Mouse (Mus musculus): ENCODE measurements around the gene Trmt1. TPM values are rescaled to one million over a fixed set of nuclear protein-coding genes. Genes with fewer than 3 reads are reported as not detected.

Trmt1 gene
- polyA plus RNA-seq, 2 experiments, result 71.7 to 158 TPM

- peaks cover 21% of the 10 kb centered on the region for H3K4me1 ChIP-seq (ENCODE audit: control insufficient read depth, insufficient read depth, low read length)
- H3K27me3 ChIP-seq (ENCODE audit: control insufficient read depth, insufficient read depth, low read length), result no peaks in the 10 kb centered on the region
- ATAC-seq (ENCODE audit: low FRiP score, low read depth) (no peak), DNase-seq (ENCODE audit: low spot score) (no peak)
- H3K4me3 ChIP-seq (replicated peaks; ENCODE audit: low read length), result peak overlapping the region; percentile 53
- H3K4me2 ChIP-seq (replicated peaks; ENCODE audit: low read depth, low read length, severe bottlenecking), result peak overlapping the region; percentile 86
- no peaks in the 10 kb centered on the region for H3K36me3 ChIP-seq (ENCODE audit: control insufficient read depth, insufficient read depth, low read length)
- H3K9me3 ChIP-seq (ENCODE audit: control insufficient read depth, low read length), result no peaks in the 10 kb centered on the region
- WGBS, result 23% methylated on average over 9 of the region's 9 CpGs
- H3K9ac ChIP-seq (ENCODE audit: low read depth, low read length, severe bottlenecking), result peak overlapping the region; percentile 54; the same call in 1 of the 2 replicates
- TF ChIP-seq POLR2A (IDR thresholded peaks at IDR 0.05; ENCODE audit: borderline replicate concordance, extremely low read depth, insufficient read depth, insufficient read length), result no peak
- H3K27ac ChIP-seq (replicated peaks; ENCODE audit: low read depth, low read length), result no peak overlapping the region
These were observed 46.0 kb upstream of the Trmt1 start for GRCm38 (mm10) chr8:84640010-84640588.

- DNase-seq (ENCODE audit: low spot score) (no peak), ATAC-seq (ENCODE audit: low FRiP score, low read depth) (no peak)
- WGBS, result 68% methylated on average over 6 of the region's 7 CpGs
- Histone ChIP-seq H3K9me3 (ENCODE audit: control insufficient read depth, low read length) (no peaks in the 10 kb centered on the region), H3K36me3 (ENCODE audit: control insufficient read depth, insufficient read depth, low read length) (no peaks in the 10 kb centered on the region), H3K27ac (replicated peaks; ENCODE audit: low read depth, low read length) (no peak overlapping the region), H3K27me3 (ENCODE audit: control insufficient read depth, insufficient read depth, low read length) (no peaks in the 10 kb centered on the region), H3K4me1 (ENCODE audit: control insufficient read depth, insufficient read depth, low read length) (peaks cover 15% of the 10 kb centered on the region), H3K4me3 (replicated peaks; ENCODE audit: low read length) (no peak overlapping the region), H3K9ac (ENCODE audit: low read depth, low read length, severe bottlenecking) (no peak overlapping the region), H3K4me2 (replicated peaks; ENCODE audit: low read depth, low read length, severe bottlenecking) (peak overlapping the region; percentile 86; the same call in 1 of the 2 replicates)
- TF ChIP-seq POLR2A (IDR thresholded peaks at IDR 0.05; ENCODE audit: borderline replicate concordance, extremely low read depth, insufficient read depth, insufficient read length), result no peak
These were observed 45.4 kb upstream of the Trmt1 start for GRCm38 (mm10) chr8:84640617-84641294.

GRCm38 (mm10) chr8:84641578-84642361, 44.3 kb upstream of the Trmt1 start:
- H3K27ac ChIP-seq (replicated peaks; ENCODE audit: low read depth, low read length), result no peak overlapping the region
- no peak for TF ChIP-seq POLR2A (IDR thresholded peaks at IDR 0.05; ENCODE audit: borderline replicate concordance, extremely low read depth, insufficient read depth, insufficient read length)
- DNase-seq (ENCODE audit: low spot score), result no peak

GRCm38 (mm10) chr8:84643019-84643418, 43.1 kb upstream of the Trmt1 start:
- DNase-seq (ENCODE audit: low spot score) (no peak), ATAC-seq (ENCODE audit: low FRiP score, low read depth) (no peak)
- no peaks in the 10 kb centered on the region for H3K9me3 ChIP-seq (ENCODE audit: control insufficient read depth, low read length)
- H3K27ac ChIP-seq (replicated peaks; ENCODE audit: low read depth, low read length), result no peak overlapping the region
- H3K9ac ChIP-seq (ENCODE audit: low read depth, low read length, severe bottlenecking), result no peak overlapping the region
- H3K4me3 ChIP-seq (replicated peaks; ENCODE audit: low read length), result no peak overlapping the region
- no peaks in the 10 kb centered on the region for H3K27me3 ChIP-seq (ENCODE audit: control insufficient read depth, insufficient read depth, low read length)
- H3K36me3 ChIP-seq (ENCODE audit: control insufficient read depth, insufficient read depth, low read length), result no peaks in the 10 kb centered on the region
- WGBS, result 70% methylated on average over 5 of the region's 5 CpGs
- H3K4me2 ChIP-seq (replicated peaks; ENCODE audit: low read depth, low read length, severe bottlenecking), result no peak overlapping the region
- TF ChIP-seq POLR2A (IDR thresholded peaks at IDR 0.05; ENCODE audit: borderline replicate concordance, extremely low read depth, insufficient read depth, insufficient read length), result no peak
- H3K4me1 ChIP-seq (ENCODE audit: control insufficient read depth, insufficient read depth, low read length), result peaks cover 14% of the 10 kb centered on the region

More at GRCm38 (mm10) chr8:84641578-84642361, 44.3 kb upstream of the Trmt1 start:
- 78% methylated on average over 1 of the region's 1 CpGs for WGBS
- Histone ChIP-seq H3K4me2 (replicated peaks; ENCODE audit: low read depth, low read length, severe bottlenecking) (no peak overlapping the region), H3K36me3 (ENCODE audit: control insufficient read depth, insufficient read depth, low read length) (no peaks in the 10 kb centered on the region), H3K4me1 (ENCODE audit: control insufficient read depth, insufficient read depth, low read length) (peaks cover 8% of the 10 kb centered on the region; the same call in 1 of the 2 replicates), H3K4me3 (replicated peaks; ENCODE audit: low read length) (no peak overlapping the region), H3K9ac (ENCODE audit: low read depth, low read length, severe bottlenecking) (no peak overlapping the region), H3K9me3 (ENCODE audit: control insufficient read depth, low read length) (no peaks in the 10 kb centered on the region), H3K27me3 (ENCODE audit: control insufficient read depth, insufficient read depth, low read length) (no peaks in the 10 kb centered on the region)
- no peak for ATAC-seq (ENCODE audit: low FRiP score, low read depth)

GRCm38 (mm10) chr8:84646800-84647199, 39.3 kb upstream of the Trmt1 start:
- H3K9me3 ChIP-seq (ENCODE audit: control insufficient read depth, low read length), result no peaks in the 10 kb centered on the region
- no peak overlapping the region for H3K9ac ChIP-seq (ENCODE audit: low read depth, low read length, severe bottlenecking)
- H3K4me3 ChIP-seq (replicated peaks; ENCODE audit: low read length), result no peak overlapping the region
- no peaks in the 10 kb centered on the region for H3K36me3 ChIP-seq (ENCODE audit: control insufficient read depth, insufficient read depth, low read length)
- TF ChIP-seq POLR2A (IDR thresholded peaks at IDR 0.05; ENCODE audit: borderline replicate concordance, extremely low read depth, insufficient read depth, insufficient read length), result no peak
- peaks cover 9% of the 10 kb centered on the region for H3K4me1 ChIP-seq (ENCODE audit: control insufficient read depth, insufficient read depth, low read length)
- no peaks in the 10 kb centered on the region for H3K27me3 ChIP-seq (ENCODE audit: control insufficient read depth, insufficient read depth, low read length)
- 48% methylated on average over 6 of the region's 6 CpGs for WGBS
- no peak for DNase-seq (ENCODE audit: low spot score)
- ATAC-seq (ENCODE audit: low FRiP score, low read depth), result no peak
- no peak overlapping the region for H3K27ac ChIP-seq (replicated peaks; ENCODE audit: low read depth, low read length)
- H3K4me2 ChIP-seq (replicated peaks; ENCODE audit: low read depth, low read length, severe bottlenecking), result no peak overlapping the region; the same call in 1 of the 2 replicates
